Mouse (Mus musculus): ENCODE measurements around the gene Pllp. TPM values are rescaled to one million over a fixed set of nuclear protein-coding genes. Genes with fewer than 3 reads are reported as not detected.

Pllp gene
- polyA plus RNA-seq (2012; rRNA removed): 0.21 and 0.31 TPM in 2 replicates

DNA sequence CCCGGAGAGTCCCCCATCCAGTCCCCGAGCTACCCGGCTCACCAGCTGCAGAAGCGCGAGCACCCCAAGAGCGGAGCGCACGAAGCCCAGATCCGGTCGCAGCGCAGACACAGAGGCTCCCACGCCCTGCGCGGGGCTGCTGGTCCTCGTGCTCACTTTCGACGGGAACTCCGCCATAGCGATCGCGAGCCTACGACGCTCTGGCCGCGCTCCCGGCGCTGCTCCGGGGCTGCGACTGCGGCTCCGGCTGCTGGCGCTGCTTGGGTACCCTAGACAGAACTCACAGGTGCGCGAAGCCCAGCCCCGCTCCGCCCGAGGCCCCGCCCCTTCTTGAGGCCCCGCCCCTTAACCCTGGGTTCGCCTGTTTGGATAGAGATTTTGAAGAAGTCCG, at the start of gene Pllp:
TSS of gene Pllp (minus strand) at position 285 of the 391 bp plus-strand sequence.
- peak within 1 kb of the TSS; percentile 48; the same call in 1 of the 2 replicates for H3K4me3 ChIP-seq (ENCODE audit: extremely low read depth, insufficient read depth, insufficient read length)
- DNase-seq (ENCODE audit: low read depth in 1 of 2, low spot score in 2 of 2): peak in 1 of 2 experiments; percentile 36
- H3K27me3 ChIP-seq (ENCODE audit: control insufficient read depth, insufficient read depth, low read length): peaks cover 12% of the 10 kb centered on the region
- H3K4me1 ChIP-seq (ENCODE audit: control insufficient read depth, insufficient read depth, insufficient read length): peaks cover 8% of the 10 kb centered on the region
- TF ChIP-seq POLR2A (IDR thresholded peaks at IDR 0.05; ENCODE audit: low read depth, low read length) (no peak), CTCF (IDR thresholded peaks at IDR 0.05; ENCODE audit: extremely low read depth, insufficient read depth, insufficient read length, insufficient replicate concordance) (no peak)
- no peak within 1 kb of the TSS for H3K27ac ChIP-seq (ENCODE audit: insufficient read depth, low read length)
- 1% methylated on average over 41 of the region's 41 CpGs for WGBS
- no peaks in the 10 kb centered on the region for H3K36me3 ChIP-seq (ENCODE audit: control insufficient read depth, insufficient read depth, low read length)

DNA sequence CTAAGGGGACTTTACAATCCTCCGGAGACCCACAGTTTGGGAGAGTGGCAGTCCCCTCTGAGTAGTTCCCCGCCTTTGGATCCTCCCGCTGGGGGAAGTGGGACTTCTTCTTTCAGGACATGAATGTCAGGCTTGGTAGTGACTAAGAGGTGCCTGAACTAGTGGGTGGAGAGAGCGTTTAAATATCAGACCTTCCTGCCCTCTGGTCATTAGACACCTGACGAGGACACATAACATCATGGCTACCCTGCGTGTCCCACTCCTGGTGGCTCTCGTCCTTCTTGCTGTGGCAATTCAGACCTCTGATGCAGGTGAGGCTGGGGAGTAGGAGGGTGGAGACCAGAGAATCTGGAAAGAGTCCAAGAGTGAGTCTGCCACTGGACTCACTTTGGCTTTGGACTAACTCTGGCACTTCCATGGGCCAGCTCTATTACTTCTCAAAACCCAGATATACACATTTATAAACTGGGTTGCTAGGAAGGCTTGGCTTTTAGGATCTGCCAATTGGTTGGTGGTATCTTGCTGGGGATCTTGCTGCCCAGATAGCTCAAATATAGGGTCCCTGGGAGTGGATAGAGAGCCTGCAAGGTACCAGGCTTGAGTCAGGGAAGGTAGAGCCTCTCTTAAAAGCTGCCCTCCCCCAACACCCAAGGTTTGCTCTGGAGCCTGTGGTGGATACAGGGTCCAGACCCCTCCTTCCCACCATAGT, 49.6 kb upstream of the Pllp start, which contains the start of gene Ccl22:
TSS of gene Ccl22 (plus strand) at position 115 of the 709 bp plus-strand sequence.
- Histone ChIP-seq H3K27ac (ENCODE audit: insufficient read depth, low read length) (no peak within 1 kb of the TSS), H3K36me3 (ENCODE audit: control insufficient read depth, insufficient read depth, low read length) (no peaks in the 10 kb centered on the region), H3K4me3 (ENCODE audit: extremely low read depth, insufficient read depth, insufficient read length) (no peak within 1 kb of the TSS), H3K4me1 (ENCODE audit: control insufficient read depth, insufficient read depth, insufficient read length) (no peaks in the 10 kb centered on the region), H3K27me3 (ENCODE audit: control insufficient read depth, insufficient read depth, low read length) (no peaks in the 10 kb centered on the region)
- 82% methylated on average over 7 of the region's 7 CpGs for WGBS
- no peak for DNase-seq (ENCODE audit: low read depth in 1 of 2, low spot score in 2 of 2)
- TF ChIP-seq CTCF (IDR thresholded peaks at IDR 0.05; ENCODE audit: extremely low read depth, insufficient read depth, insufficient read length, insufficient replicate concordance) (no peak), POLR2A (IDR thresholded peaks at IDR 0.05; ENCODE audit: low read depth, low read length) (no peak)

DNA sequence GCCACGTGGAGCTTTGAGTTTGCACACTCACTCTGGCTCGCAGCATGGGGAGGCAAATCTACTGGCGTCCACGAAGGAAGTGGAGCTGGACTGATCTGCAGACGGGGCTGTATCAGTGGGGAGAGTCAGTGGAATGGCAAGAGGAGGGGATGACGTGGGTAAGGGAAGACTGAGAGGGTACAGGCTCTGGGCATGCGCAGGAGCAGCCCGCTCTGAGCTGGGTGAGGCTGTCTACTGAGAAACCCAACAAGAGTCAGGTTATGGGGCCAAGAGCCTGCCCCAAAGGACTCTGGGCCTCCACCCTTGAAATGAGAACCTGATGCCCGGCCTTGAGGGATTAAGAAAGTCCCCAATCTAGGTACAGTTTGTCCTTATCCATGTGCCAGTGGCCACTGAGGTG, 48.9 kb upstream of the Pllp start:
- H3K36me3 ChIP-seq (ENCODE audit: control insufficient read depth, insufficient read depth, low read length): no peaks in the 10 kb centered on the region
- no peaks in the 10 kb centered on the region for H3K27me3 ChIP-seq (ENCODE audit: control insufficient read depth, insufficient read depth, low read length)
- TF ChIP-seq CTCF (IDR thresholded peaks at IDR 0.05; ENCODE audit: extremely low read depth, insufficient read depth, insufficient read length, insufficient replicate concordance): no peak
- TF ChIP-seq POLR2A (IDR thresholded peaks at IDR 0.05; ENCODE audit: low read depth, low read length): no peak
- DNase-seq (ENCODE audit: low read depth in 1 of 2, low spot score in 2 of 2): no peak
- no peaks in the 10 kb centered on the region for H3K4me1 ChIP-seq (ENCODE audit: control insufficient read depth, insufficient read depth, insufficient read length)
- H3K4me3 ChIP-seq (ENCODE audit: extremely low read depth, insufficient read depth, insufficient read length): no peak overlapping the region
- H3K27ac ChIP-seq (ENCODE audit: insufficient read depth, low read length): no peak overlapping the region
- WGBS: 84% methylated on average over 9 of the region's 9 CpGs

- no peak for DNase-seq (ENCODE audit: low read depth in 1 of 2, low spot score in 2 of 2)
- Histone ChIP-seq H3K4me1 (ENCODE audit: control insufficient read depth, insufficient read depth, insufficient read length) (no peaks in the 10 kb centered on the region), H3K27me3 (ENCODE audit: control insufficient read depth, insufficient read depth, low read length) (no peaks in the 10 kb centered on the region), H3K27ac (ENCODE audit: insufficient read depth, low read length) (no peak overlapping the region), H3K36me3 (ENCODE audit: control insufficient read depth, insufficient read depth, low read length) (no peaks in the 10 kb centered on the region), H3K4me3 (ENCODE audit: extremely low read depth, insufficient read depth, insufficient read length) (no peak overlapping the region)
- 95% methylated on average over 5 of the region's 5 CpGs for WGBS
- no peak for TF ChIP-seq CTCF (IDR thresholded peaks at IDR 0.05; ENCODE audit: extremely low read depth, insufficient read depth, insufficient read length, insufficient replicate concordance)
Observed at GRCm38 (mm10) chr8:94744484-94744883, 48.4 kb upstream of the Pllp start.

GRCm38 (mm10) chr8:94741726-94742125, 45.6 kb upstream of the Pllp start:
- Histone ChIP-seq H3K4me1 (ENCODE audit: control insufficient read depth, insufficient read depth, insufficient read length) (no peaks in the 10 kb centered on the region), H3K27me3 (ENCODE audit: control insufficient read depth, insufficient read depth, low read length) (no peaks in the 10 kb centered on the region), H3K4me3 (ENCODE audit: extremely low read depth, insufficient read depth, insufficient read length) (no peak overlapping the region), H3K36me3 (ENCODE audit: control insufficient read depth, insufficient read depth, low read length) (no peaks in the 10 kb centered on the region), H3K27ac (ENCODE audit: insufficient read depth, low read length) (no peak overlapping the region)
- DNase-seq (ENCODE audit: low read depth in 1 of 2, low spot score in 2 of 2): no peak
- no peak for TF ChIP-seq POLR2A (IDR thresholded peaks at IDR 0.05; ENCODE audit: low read depth, low read length)
- whole genome bisulfite sequencing: 86% methylated on average over 4 of the region's 4 CpGs

- H3K4me3 ChIP-seq (ENCODE audit: extremely low read depth, insufficient read depth, insufficient read length): no peak overlapping the region
- DNase-seq (ENCODE audit: low read depth in 1 of 2, low spot score in 2 of 2): no peak
- no peaks in the 10 kb centered on the region for H3K27me3 ChIP-seq (ENCODE audit: control insufficient read depth, insufficient read depth, low read length)
- no peak overlapping the region for H3K27ac ChIP-seq (ENCODE audit: insufficient read depth, low read length)
- H3K4me1 ChIP-seq (ENCODE audit: control insufficient read depth, insufficient read depth, insufficient read length): no peaks in the 10 kb centered on the region; the same call in none of the 2 replicates
- no peaks in the 10 kb centered on the region for H3K36me3 ChIP-seq (ENCODE audit: control insufficient read depth, insufficient read depth, low read length)
- WGBS: 91% methylated on average over 3 of the region's 3 CpGs
- TF ChIP-seq CTCF (IDR thresholded peaks at IDR 0.05; ENCODE audit: extremely low read depth, insufficient read depth, insufficient read length, insufficient replicate concordance) (no peak), POLR2A (IDR thresholded peaks at IDR 0.05; ENCODE audit: low read depth, low read length) (no peak)
Observed at GRCm38 (mm10) chr8:94740591-94740990, 44.5 kb upstream of the Pllp start.

GRCm38 (mm10) chr8:94739829-94740228, 43.8 kb upstream of the Pllp start:
- TF ChIP-seq POLR2A (IDR thresholded peaks at IDR 0.05; ENCODE audit: low read depth, low read length) (no peak), CTCF (IDR thresholded peaks at IDR 0.05; ENCODE audit: extremely low read depth, insufficient read depth, insufficient read length, insufficient replicate concordance) (no peak)
- WGBS: 47% methylated on average over 6 of the region's 6 CpGs
- no peak overlapping the region for H3K4me3 ChIP-seq (ENCODE audit: extremely low read depth, insufficient read depth, insufficient read length)
- H3K27me3 ChIP-seq (ENCODE audit: control insufficient read depth, insufficient read depth, low read length): no peaks in the 10 kb centered on the region
- H3K36me3 ChIP-seq (ENCODE audit: control insufficient read depth, insufficient read depth, low read length): no peaks in the 10 kb centered on the region
- DNase-seq (ENCODE audit: low read depth in 1 of 2, low spot score in 2 of 2): peak; percentile 21 to 33
- no peak overlapping the region for H3K27ac ChIP-seq (ENCODE audit: insufficient read depth, low read length)
- peaks cover 3% of the 10 kb centered on the region for H3K4me1 ChIP-seq (ENCODE audit: control insufficient read depth, insufficient read depth, insufficient read length)
